Mouse (Mus musculus) stomach, embryonic 16.5 days (tissue): ENCODE data around the gene Prelp. TPM values are rescaled to one million over a fixed set of nuclear protein-coding genes. Genes with fewer than 3 reads are reported as not detected.
A peak's percentile ranks its signal among the peaks of the same experiment; 100 is the strongest.

Source experiments
- ATAC-seq: fragments of 200-750 bp; cut with Nextera tagmentation; 2 replicates; pipeline ENCODE4 v1.8.0; 2017; ENCODE audit warnings: moderate number of reproducible peaks, moderate TSS enrichment; ENCODE audit not compliant: insufficient read depth, low FRiP score
- H3K27ac ChIP-seq: fragments of 300-500 bp; sonication (generic); 2 replicates; pipeline ENCODE4 v1.5.1; 2014; ENCODE audit warnings: low read length
- H3K27me3 ChIP-seq: fragments of 300-500 bp; sonication (generic); 2 replicates; pipeline ENCODE4 v1.6.1; 2014; ENCODE audit warnings: low read length, control low read depth, mixed read lengths; ENCODE audit not compliant: control insufficient read depth, insufficient read depth
- H3K36me3 ChIP-seq: fragments of 300-500 bp; sonication (generic); 2 replicates; pipeline ENCODE4 v1.6.1; 2014; ENCODE audit warnings: low read length; ENCODE audit not compliant: control insufficient read depth, insufficient read depth
- H3K4me1 ChIP-seq: fragments of 300-500 bp; sonication (generic); 2 replicates; pipeline ENCODE4 v1.6.1; 2014; ENCODE audit warnings: low read length, control low read depth, mixed read lengths; ENCODE audit not compliant: control insufficient read depth, insufficient read depth
- H3K4me2 ChIP-seq: fragments of 300-500 bp; sonication (generic); 2 replicates; pipeline ENCODE4 v1.6.1; 2014; ENCODE audit warnings: low read depth, low read length, mixed read lengths
- H3K4me3 ChIP-seq: fragments of 300-500 bp; sonication (generic); replicated peaks from 2 replicates; pipeline ENCODE4 v1.5.1; 2014; ENCODE audit warnings: mild to moderate bottlenecking, low read length
- H3K9ac ChIP-seq: fragments of 300-500 bp; sonication (generic); 2 replicates; pipeline ENCODE4 v1.6.1; 2014; ENCODE audit warnings: low read length
- H3K9me3 ChIP-seq: fragments of 300-500 bp; sonication (generic); replicated peaks from 2 replicates; pipeline ENCODE4 v1.6.1; 2016; ENCODE audit warnings: low read length, control low read depth; ENCODE audit not compliant: control insufficient read depth
- WGBS: fragments of 180-500 bp; shearing (Covaris S2); extraction: QIAGEN DNeasy Blood & Tissue Kit; methylation state at CpG from one replicate; pipeline ENCODE4 v1.1.7; 2014; 5-methylcytosine and 5-hydroxymethylcytosine counted together
- polyA plus RNA-seq: library from polyadenylated mRNA; unstranded; fragments of >200 nt; fragmentation: Nextera tagmentation; extraction: Ambion mirVana; gene quantifications from 2 replicates; pipeline ENCODE4 v1.2.1, GENCODE M21; 2015

Prelp gene
- polyA plus RNA-seq, 1 experiment from 2014 or later = 3.5 TPM

DNA sequence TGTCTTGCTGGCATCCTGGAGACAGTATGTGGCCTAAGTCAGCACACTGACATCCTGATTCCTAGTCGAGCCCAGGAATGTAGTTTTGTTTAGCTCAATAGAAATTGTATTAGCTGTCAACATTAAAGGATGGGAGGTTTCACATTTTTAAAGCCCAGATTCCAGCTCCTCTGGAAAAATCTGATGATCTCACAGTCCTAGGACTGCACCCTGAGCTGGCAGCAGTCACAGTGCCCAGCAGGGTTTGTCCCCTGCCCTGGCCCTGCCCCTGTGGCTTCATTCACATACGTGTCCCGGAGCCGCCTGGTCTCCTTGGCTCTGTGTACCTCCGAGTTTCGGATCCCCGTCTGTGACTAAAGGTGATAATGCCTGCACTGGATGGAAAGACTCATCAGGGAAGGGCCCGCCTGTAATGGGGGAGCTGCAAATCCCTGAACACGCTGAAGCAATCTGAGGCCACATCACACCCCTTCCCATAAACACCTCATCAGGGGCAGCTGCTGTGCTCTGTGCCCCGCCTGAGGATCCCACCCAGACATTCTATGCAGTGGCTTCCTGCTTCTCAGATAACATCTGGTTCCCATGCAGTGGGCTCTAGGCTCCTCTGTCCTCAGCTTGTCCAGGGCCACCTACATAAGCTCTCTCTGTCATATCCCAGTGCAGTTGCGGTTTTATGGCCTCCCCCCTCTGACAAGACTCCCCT lies 20.1 kb upstream of the Prelp start:
- H3K27ac ChIP-seq = no peak overlapping the region
- no peak overlapping the region for H3K4me3 ChIP-seq
- H3K9ac ChIP-seq = no peak overlapping the region
- WGBS = 38% methylated on average over 11 of the region's 11 CpGs
- H3K27me3 ChIP-seq = no peaks in the 10 kb centered on the region
- peak; percentile 40; the same call in 1 of the 2 replicates for ATAC-seq
- H3K36me3 ChIP-seq = no peaks in the 10 kb centered on the region
- H3K9me3 ChIP-seq = no peaks in the 10 kb centered on the region
- no peak overlapping the region for H3K4me2 ChIP-seq
- H3K4me1 ChIP-seq = peaks cover 12% of the 10 kb centered on the region; the same call in 1 of the 2 replicates

DNA sequence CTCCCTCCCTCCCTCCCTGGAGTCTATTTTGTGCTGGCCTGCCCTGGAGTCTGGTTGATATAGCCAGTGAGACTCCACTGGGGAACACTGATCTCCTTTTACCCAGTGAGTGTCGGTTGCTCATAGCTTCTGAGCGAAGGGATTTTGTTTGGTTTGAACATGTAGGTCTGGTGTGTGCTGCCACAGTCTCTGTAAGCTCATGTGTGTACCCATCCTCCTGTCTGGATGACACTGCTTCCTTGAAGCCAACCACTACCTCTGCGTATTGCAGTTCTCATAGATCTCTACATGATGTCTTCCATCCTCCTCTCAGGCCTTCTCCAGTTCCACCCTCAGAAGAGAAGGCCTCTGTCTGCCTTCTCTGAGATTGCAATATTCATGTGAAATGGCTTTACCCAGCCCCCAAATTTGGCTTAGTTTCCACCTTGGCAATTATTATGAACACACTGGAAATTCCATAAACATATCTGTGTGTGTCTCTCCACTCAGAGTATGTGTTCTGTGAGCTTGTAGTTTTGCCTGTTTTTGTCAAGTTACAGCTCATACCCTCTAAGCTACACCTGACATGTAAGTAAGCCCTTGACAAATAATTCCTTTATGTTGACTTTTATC lies 19.4 kb upstream of the Prelp start:
- H3K9ac ChIP-seq = no peak overlapping the region; the same call in 1 of the 2 replicates
- H3K27ac ChIP-seq = no peak overlapping the region
- ATAC-seq = no peak
- H3K27me3 ChIP-seq = no peaks in the 10 kb centered on the region
- H3K4me1 ChIP-seq = peaks cover 12% of the 10 kb centered on the region; the same call in 1 of the 2 replicates
- WGBS = 75% methylated on average over 3 of the region's 3 CpGs
- no peaks in the 10 kb centered on the region for H3K36me3 ChIP-seq
- H3K9me3 ChIP-seq = no peaks in the 10 kb centered on the region
- H3K4me2 ChIP-seq = no peak overlapping the region
- no peak overlapping the region for H3K4me3 ChIP-seq

DNA sequence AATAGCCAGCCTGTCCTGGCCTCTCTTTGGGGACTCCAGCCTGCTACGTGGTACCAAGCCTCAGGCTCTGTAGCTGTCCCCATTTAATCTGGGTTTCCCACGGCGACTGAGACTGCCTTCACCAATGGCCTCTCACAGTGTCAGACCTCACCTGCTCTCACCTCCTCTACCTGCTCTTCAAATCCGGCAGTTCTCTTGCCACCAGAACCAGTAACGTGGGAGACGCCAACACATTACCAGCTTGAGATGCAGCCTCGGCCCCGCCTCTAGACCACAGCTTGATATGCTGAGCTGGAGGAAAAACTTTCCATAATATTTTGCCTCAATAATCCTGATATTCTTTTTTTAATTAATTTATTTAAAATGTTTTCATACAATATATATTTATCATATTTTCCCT lies 18.5 kb upstream of the Prelp start:
- no peak overlapping the region for H3K9ac ChIP-seq
- no peak overlapping the region for H3K4me2 ChIP-seq
- H3K27me3 ChIP-seq = no peaks in the 10 kb centered on the region
- WGBS = 82% methylated on average over 8 of the region's 8 CpGs
- no peak overlapping the region for H3K27ac ChIP-seq
- ATAC-seq = no peak
- no peak overlapping the region for H3K4me3 ChIP-seq
- no peaks in the 10 kb centered on the region for H3K36me3 ChIP-seq
- H3K4me1 ChIP-seq = peaks cover 12% of the 10 kb centered on the region; the same call in 1 of the 2 replicates
- no peaks in the 10 kb centered on the region for H3K9me3 ChIP-seq

- Histone ChIP-seq H3K9me3 (no peaks in the 10 kb centered on the region), H3K4me3 (no peak overlapping the region), H3K4me1 (peaks cover 13% of the 10 kb centered on the region), H3K36me3 (no peaks in the 10 kb centered on the region), H3K27me3 (no peaks in the 10 kb centered on the region), H3K9ac (no peak overlapping the region), H3K27ac (no peak overlapping the region), H3K4me2 (no peak overlapping the region)
- ATAC-seq = no peak
- 87% methylated on average over 3 of the region's 3 CpGs for WGBS
Measured at GRCm38 (mm10) chr1:133936169-133936568, 15.0 kb upstream of the Prelp start.

DNA sequence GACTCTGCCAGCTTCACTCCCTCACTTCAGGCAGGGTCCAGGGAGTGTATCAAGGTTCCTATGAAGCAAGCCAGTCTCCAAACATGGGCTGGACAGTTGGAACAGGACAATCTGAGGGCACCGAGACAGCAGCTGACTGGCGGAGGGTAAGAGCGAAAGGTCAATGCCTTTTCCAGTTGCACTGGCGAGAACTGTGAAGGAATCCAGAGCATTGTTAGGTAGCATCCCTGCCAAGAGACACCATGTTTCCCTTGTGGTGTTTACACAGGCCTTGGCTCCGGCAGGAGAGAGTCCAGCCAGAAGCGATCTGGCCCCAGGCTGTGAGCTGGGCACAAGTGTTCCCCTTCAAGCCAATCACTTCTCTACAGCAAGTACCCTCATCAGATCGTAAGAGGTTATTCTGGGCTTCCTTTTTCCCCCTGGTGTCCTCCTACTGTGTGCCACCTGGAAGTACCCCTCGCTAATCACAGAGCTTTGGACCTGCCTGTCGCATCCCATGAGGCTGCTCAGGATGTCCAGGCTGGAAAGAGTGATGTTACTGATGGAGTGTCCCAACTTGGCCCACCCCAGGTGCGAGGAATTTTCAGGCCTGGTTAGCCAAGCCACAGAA lies 13.2 kb upstream of the Prelp start:
- no peak for ATAC-seq
- H3K27me3 ChIP-seq = no peaks in the 10 kb centered on the region
- no peak overlapping the region for H3K27ac ChIP-seq
- H3K9me3 ChIP-seq = no peaks in the 10 kb centered on the region
- H3K36me3 ChIP-seq = no peaks in the 10 kb centered on the region
- H3K4me3 ChIP-seq = no peak overlapping the region
- 71% methylated on average over 10 of the region's 10 CpGs for WGBS
- H3K9ac ChIP-seq = no peak overlapping the region
- peaks cover 6% of the 10 kb centered on the region for H3K4me1 ChIP-seq
- no peak overlapping the region for H3K4me2 ChIP-seq

DNA sequence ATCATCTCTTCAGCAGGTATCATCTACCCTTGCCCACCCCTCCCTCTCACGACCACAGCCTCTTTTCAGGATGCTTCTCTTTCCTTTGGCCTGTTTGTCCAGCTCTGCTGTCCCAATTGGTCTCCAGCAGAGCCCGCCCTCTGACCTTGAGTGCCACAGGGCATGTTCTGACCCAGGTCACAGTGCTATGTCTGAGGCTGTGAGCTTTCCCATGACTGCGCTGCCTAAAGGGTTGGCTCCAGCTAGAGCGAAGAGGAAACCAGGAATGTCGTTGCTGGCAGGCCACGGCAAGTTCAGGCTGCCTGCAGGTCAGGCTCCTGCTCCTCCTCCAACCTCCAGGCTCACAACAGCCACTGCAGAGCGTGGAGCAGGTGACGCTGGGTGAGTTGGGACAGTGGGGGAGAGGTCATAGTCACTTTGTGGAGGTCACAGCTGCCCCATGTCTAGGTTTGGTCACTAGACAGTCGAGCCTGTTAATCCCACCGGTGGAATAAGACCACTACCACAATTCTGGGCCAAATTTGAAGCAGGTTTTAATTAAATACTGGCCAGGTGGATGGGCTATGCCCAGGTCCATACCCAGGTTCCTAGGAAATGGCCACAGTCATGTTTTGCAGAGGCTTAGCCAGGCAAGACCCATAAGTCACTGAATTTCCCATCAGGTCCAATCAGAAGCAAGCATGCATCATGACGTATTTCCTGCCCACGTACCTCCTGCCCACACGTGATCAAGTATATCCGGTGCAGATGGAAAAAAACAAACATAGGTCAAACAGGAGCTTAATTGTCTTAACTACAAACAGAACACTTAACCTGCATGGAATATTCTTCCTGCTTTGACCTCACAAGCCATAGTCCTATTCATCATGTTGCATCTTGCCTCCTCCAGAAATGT lies 12.3 kb upstream of the Prelp start:
- ATAC-seq = no peak; the same call in 1 of the 2 replicates
- Histone ChIP-seq H3K9me3 (no peaks in the 10 kb centered on the region), H3K4me3 (no peak overlapping the region), H3K4me1 (peaks cover 6% of the 10 kb centered on the region), H3K4me2 (no peak overlapping the region), H3K27me3 (no peaks in the 10 kb centered on the region), H3K27ac (no peak overlapping the region), H3K36me3 (no peaks in the 10 kb centered on the region), H3K9ac (no peak overlapping the region; the same call in 1 of the 2 replicates)
- WGBS = 62% methylated on average over 14 of the region's 14 CpGs

DNA sequence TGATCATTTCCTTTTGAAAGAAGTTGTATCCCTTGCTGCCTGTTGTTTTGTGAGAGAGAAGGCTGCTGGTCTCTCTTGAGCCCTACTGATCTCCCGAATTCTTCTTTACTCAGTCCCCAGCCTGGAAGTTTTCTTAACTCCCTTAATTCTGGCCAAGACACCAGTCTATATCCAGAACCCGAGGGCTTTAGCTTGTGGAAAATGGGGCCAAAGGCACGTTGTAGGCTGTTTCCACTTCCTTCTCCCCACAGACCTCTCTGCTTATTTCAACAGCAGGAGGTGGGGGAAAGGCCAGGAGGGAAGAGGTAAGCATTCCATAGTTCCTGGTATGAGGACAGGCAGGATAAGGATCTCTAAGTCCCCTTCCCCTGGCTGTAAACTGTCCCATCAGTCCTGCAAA lies 8.8 kb upstream of the Prelp start:
- Histone ChIP-seq H3K4me1 (peaks cover 6% of the 10 kb centered on the region), H3K4me3 (no peak overlapping the region), H3K27ac (no peak overlapping the region), H3K4me2 (no peak overlapping the region), H3K9ac (no peak overlapping the region), H3K9me3 (no peaks in the 10 kb centered on the region), H3K36me3 (no peaks in the 10 kb centered on the region), H3K27me3 (no peaks in the 10 kb centered on the region)
- ATAC-seq = no peak
- WGBS = 54% methylated on average over 3 of the region's 3 CpGs

DNA sequence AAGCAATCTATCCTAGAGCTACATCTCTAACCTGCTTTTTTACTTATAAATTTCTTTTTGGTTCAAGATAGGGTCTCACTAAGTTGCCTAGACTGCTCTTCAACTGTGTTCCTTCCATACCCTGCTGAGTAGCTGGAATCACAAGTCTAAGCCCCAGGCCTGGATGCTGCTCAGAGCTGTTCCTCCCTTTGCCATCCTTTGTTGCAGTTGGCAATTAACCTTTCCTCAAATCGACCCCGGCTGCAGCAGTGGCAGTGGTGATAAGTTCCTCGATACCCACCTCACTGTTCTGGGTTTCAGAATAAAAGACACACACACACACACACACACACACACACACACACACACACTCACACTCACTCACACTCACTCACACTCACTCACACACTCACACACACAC lies 4.0 kb upstream of the Prelp start:
- no peaks in the 10 kb centered on the region for H3K36me3 ChIP-seq
- no peak overlapping the region for H3K4me3 ChIP-seq
- 81% methylated on average over 3 of the region's 3 CpGs for WGBS
- no peak overlapping the region for H3K4me2 ChIP-seq
- no peak overlapping the region for H3K27ac ChIP-seq
- peaks cover 19% of the 10 kb centered on the region for H3K4me1 ChIP-seq
- no peak for ATAC-seq
- H3K9ac ChIP-seq = no peak overlapping the region
- no peaks in the 10 kb centered on the region for H3K27me3 ChIP-seq
- H3K9me3 ChIP-seq = no peaks in the 10 kb centered on the region
